Mouse (Mus musculus) layer of hippocampus, adult 9-11 months (tissue): ENCODE measurements around the gene Phb2.
A peak's percentile ranks its signal among the peaks of the same experiment; 100 is the strongest.
"Not testable (repeated sequence)": the region's sequence is repeated elsewhere in the genome, so short reads cannot be mapped to it uniquely, and the experiment has no call there.

ENCODE experiments used
- DNase-seq: peaks from one replicate; pipeline ENCODE4 v3.0.0; 2022

The Phb2 gene

GRCm38 (mm10) chr6:124711824-124712782 lies at the start of gene Phb2, which contains the start of gene Emg1:
Gene Phb2, plus strand, starts transcription at chr6:124712336.
Gene Emg1, minus strand, starts transcription at chr6:124712178.
- peak; percentile 98 for DNase-seq

DNA sequence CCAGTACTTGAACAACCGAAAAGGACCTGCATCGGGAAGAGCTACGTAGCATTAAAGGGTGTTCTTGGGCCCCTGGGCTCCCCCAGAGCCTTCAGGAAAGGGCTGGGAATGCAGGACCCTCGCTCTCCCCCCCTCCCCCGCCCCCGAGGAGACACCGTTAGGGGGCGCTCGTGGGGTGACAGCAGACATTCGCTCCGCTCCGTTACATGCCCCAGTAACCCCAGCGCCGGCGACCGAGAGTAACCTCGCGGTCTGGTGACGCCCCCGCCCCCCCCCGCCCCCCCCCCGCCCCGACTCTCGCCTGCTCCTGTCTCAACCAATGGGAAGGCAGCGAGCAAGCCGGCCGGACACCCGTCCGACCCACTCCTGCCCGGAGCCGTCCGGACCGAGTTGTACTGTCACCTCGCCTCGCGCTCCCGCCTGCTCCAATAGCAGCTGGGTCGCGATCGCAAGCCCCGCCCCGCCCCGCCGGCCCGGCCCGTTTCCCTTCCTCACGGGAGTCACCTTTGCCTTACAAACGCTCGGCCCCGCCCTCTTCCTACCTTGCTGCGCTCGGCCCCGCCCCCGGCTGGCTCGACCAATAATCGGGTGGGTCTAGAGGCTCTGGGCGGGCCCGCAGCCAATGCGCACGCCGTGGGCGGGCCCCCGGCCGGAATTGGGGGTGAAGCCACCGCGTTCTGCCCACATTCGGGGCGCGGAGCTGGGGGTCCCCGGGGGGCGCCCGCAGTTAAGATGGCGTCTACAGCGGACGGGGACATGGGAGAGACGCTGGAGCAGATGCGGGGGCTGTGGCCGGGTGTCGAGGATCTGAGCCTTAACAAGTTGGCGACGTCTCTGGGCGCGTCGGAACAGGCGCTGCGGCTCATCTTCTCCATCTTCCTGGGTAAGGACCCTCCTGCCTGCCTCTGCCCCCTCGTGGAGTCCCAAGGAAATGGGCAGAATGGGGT lies 49.4 kb upstream of the Phb2 start, which contains the start of gene Lpcat3:
Gene Lpcat3 (plus strand): TSS at position 551 of the 947 bp plus-strand sequence.
- DNase-seq, result peak; percentile 98

- no peak for DNase-seq
Observed at GRCm38 (mm10) chr6:124663424-124663795, 48.7 kb upstream of the Phb2 start.

GRCm38 (mm10) chr6:124664256-124664655 lies 47.9 kb upstream of the Phb2 start:
- DNase-seq, result no peak

DNA sequence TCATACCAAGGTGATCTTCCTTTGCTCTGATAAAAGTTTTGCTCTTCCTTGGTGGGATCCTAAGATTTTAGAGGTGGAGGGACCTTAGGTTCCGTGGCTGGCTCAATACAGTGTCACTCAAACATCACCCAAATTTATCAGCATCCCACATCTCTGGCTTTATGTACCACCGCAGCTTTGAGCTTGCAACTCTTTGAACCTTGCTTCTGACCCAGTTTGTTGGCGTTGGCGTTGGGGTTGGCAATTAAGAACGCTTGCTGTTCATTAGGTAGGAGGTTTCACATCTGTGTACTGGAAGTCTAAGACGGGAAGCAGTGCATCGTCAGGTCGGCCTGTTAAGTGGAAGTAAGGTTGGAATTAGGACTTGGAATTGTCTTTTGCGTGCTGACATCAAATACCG lies 47.1 kb upstream of the Phb2 start:
- no peak for DNase-seq

GRCm38 (mm10) chr6:124669234-124669859 lies 42.8 kb upstream of the Phb2 start:
- no peak for DNase-seq

- DNase-seq, result no peak
Observed at GRCm38 (mm10) chr6:124670281-124670900, 41.7 kb upstream of the Phb2 start.

DNA sequence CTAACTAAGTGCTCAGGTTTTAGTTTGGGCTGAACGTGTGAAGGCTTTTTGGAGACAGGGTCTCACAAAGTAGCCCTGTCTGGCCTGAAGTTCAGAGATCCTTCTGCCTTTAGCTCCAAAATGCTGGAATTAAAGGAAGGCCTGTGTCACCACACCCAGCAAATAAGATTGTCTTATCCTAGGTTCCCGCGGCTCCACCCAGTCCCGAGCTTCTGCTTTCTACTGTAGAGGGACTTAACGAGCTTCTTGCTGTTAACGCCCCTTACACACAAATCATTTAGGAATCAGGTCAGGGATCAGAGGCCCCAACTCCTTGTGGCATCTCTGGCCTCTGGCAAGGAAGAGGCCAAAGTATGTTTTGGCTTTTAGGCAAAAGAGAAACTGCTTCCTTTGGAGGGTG lies 40.0 kb upstream of the Phb2 start:
- no peak for DNase-seq

DNA sequence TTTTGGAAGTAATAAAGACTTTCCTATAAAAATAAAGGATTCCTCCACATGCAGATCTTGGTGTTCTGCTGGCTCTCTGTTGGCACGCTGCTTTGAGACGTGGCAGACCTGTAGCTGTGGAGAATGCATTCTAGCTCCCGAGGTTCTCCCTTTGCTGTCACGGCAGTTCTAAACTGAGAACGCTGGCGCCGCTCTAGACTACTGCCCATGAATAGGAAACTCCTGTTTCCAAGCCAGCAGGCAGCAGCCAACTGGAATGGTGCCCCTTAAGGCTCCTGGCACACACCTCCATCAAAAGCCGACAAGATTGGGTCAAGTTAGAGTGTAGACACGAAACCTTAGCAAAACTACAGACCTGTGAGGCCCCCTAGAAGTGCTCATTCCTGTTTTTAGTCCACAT lies 38.5 kb upstream of the Phb2 start:
- peak; percentile 40 for DNase-seq

GRCm38 (mm10) chr6:124674591-124674990 lies 37.5 kb upstream of the Phb2 start:
- no peak for DNase-seq

GRCm38 (mm10) chr6:124676171-124676570 lies 36.0 kb upstream of the Phb2 start:
- DNase-seq, result no peak

- no peak for DNase-seq
Observed at GRCm38 (mm10) chr6:124678769-124679168, 33.4 kb upstream of the Phb2 start.

- DNase-seq, result no peak
Observed at GRCm38 (mm10) chr6:124679486-124679885, 32.6 kb upstream of the Phb2 start.

- DNase-seq, result not testable (repeated sequence)
Observed at GRCm38 (mm10) chr6:124682291-124682690, 29.8 kb upstream of the Phb2 start.

DNA sequence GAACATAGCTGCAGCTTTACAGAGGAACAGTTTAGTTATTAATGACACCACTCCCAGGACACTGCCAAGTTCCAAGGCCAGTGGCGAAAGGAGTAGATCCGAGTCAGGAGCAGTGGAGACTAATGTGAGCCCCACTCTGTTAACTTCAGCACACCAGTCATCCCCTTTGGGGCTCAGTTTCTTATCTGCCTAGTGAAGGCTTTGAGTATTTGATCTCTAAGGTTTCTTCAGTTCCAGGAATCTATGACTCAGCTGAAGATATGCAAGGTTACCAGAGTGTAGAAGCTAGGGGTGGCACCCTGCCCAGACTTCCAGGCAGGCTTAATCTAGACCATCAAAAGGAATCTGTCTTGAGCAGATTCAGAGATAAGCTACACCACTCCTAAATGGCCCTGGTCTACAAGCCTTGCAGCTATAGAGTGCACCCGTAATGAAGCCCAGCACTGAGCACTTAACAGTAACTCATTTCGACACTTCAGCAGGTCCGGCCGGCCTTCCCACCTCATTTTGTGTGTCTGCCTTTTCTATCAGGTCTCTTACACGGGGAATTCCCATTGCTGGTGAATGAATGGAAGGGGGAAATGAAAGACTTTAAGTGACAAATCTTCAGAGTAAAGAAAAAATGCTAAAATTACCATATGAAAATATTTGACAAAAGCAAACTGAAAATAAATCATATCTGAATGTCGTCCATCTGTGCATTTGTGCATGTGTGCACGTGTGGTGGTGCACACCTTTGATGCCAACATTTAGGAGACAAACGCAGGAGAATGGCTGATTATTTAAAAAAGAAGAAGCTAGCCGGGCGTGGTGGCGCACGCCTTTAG lies 28.3 kb upstream of the Phb2 start:
- DNase-seq, result no peak

GRCm38 (mm10) chr6:124685606-124686386 lies 26.3 kb upstream of the Phb2 start:
- no peak for DNase-seq

DNA sequence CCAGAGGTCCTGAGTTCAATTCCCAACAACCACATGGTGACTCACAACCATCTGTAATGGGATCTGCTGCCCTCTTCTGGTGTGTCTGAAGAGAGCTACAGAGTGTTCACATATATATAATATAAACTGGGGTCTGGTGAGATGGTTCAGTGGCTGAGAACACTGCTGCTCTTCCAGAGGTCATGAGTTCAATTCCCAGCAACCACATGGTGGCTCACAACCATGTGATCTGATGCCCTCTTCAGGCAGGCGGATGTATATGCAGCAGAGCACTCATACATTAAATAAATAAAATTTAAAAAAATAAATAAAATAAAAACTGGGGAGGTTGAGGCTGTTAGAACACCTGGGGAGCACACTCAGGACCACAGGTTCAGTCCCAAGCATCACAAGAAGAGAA lies 25.5 kb upstream of the Phb2 start:
- DNase-seq, result not testable (repeated sequence)

DNA sequence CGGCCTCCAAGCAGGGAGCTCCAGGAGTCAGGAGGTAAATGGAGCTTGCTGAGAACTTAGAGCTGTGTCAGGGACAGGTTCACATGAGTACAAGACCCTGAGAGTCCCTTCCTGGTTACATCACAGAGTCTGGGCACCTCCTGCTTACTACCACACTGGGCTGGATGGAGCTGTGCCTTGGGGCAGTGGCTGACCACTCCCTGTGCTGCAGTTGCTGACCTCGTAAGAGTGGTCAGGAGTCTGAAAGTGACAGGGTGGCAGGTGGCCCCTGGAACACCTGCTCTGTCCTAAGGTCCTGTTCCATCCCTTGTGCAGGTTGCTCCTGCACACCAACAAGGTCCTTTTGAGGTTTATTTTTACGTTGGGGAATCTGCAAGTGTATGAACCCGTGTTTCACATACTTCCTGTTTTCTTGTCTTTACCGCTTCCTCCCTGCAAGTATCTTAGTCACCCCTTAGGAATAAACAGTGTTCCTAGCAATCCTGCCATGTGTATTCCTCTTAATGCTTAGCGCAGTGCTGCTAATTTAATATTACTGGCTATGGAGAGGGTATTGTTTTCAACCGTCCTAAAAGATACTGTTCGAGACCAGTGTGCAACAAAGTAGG lies 23.9 kb upstream of the Phb2 start:
- DNase-seq, result no peak

DNA sequence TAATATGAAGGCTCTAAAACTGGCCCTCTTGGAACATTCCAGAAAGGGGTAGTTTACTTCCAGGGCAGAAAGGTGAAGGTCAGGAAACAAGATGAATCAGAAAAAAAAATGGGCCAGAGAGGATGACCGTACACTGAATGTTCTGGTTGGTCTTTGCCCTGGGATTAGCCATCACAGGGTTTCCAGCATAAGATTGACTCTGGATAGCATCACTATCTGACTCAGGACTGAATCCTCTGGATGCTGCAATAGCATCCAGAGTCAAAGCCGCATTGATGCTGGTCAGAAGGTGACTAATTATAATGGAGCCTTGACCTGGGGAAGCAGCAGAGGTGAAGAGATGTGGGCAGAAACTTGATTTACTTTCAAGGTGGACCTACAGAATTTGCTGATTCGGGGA lies 23.1 kb upstream of the Phb2 start:
- no peak for DNase-seq

GRCm38 (mm10) chr6:124690517-124690916 lies 21.6 kb upstream of the Phb2 start:
- DNase-seq, result no peak
